Mouse (Mus musculus): ENCODE results near the gene Rps11.
"Not testable (repeated sequence)": the region's sequence is repeated elsewhere in the genome, so short reads cannot be mapped to it uniquely, and the experiment has no call there.

The Rps11 gene

GRCm38 (mm10) chr7:45154096-45154992 is 30.1 kb upstream of the Rps11 start, which contains the start of the genes Pih1d1 and Aldh16a1:
TSS of gene Pih1d1 (plus strand) at chr7:45154303.
TSS of gene Aldh16a1 (minus strand) at chr7:45154584.
- peak; percentile 98 for DNase-seq (ENCODE audit: low read depth, low spot score)

- peak; percentile 54 for DNase-seq (ENCODE audit: low read depth, low spot score)
Measured at GRCm38 (mm10) chr7:45153586-45153985, 29.3 kb upstream of the Rps11 start.

GRCm38 (mm10) chr7:45153052-45153451 is 28.8 kb upstream of the Rps11 start:
- not testable (repeated sequence) for DNase-seq (ENCODE audit: low read depth, low spot score)

- no peak for DNase-seq (ENCODE audit: low read depth, low spot score)
Measured at GRCm38 (mm10) chr7:45151303-45151702, 27.1 kb upstream of the Rps11 start.

GRCm38 (mm10) chr7:45150321-45150720 is 26.1 kb upstream of the Rps11 start:
- DNase-seq (ENCODE audit: low read depth, low spot score), result no peak

GRCm38 (mm10) chr7:45149545-45149944 is 25.3 kb upstream of the Rps11 start:
- DNase-seq (ENCODE audit: low read depth, low spot score), result no peak

- DNase-seq (ENCODE audit: low read depth, low spot score), result no peak
Measured at GRCm38 (mm10) chr7:45148534-45149098, 24.4 kb upstream of the Rps11 start.

- DNase-seq (ENCODE audit: low read depth, low spot score), result no peak
Measured at GRCm38 (mm10) chr7:45147899-45148298, 23.7 kb upstream of the Rps11 start.

- DNase-seq (ENCODE audit: low read depth, low spot score), result no peak
Measured at GRCm38 (mm10) chr7:45147267-45147666, 23.0 kb upstream of the Rps11 start.

GRCm38 (mm10) chr7:45145460-45145859 is 21.2 kb upstream of the Rps11 start:
- DNase-seq (ENCODE audit: low read depth, low spot score), result no peak

GRCm38 (mm10) chr7:45144368-45145174 is 20.3 kb upstream of the Rps11 start:
- DNase-seq (ENCODE audit: low read depth, low spot score), result no peak

- DNase-seq (ENCODE audit: low read depth, low spot score), result no peak
Measured at GRCm38 (mm10) chr7:45141914-45142313, 17.7 kb upstream of the Rps11 start.

GRCm38 (mm10) chr7:45141319-45141718 is 17.1 kb upstream of the Rps11 start:
- no peak for DNase-seq (ENCODE audit: low read depth, low spot score)

- no peak for DNase-seq (ENCODE audit: low read depth, low spot score)
Measured at GRCm38 (mm10) chr7:45139904-45140723, 15.9 kb upstream of the Rps11 start.

- DNase-seq (ENCODE audit: low read depth, low spot score), result no peak
Measured at GRCm38 (mm10) chr7:45138403-45138802, 14.2 kb upstream of the Rps11 start.

GRCm38 (mm10) chr7:45137171-45138006 is 13.2 kb upstream of the Rps11 start:
- no peak for DNase-seq (ENCODE audit: low read depth, low spot score)

GRCm38 (mm10) chr7:45135993-45136567 is 11.8 kb upstream of the Rps11 start, which contains the start of the genes Gm45713 and Flt3l:
TSS of gene Gm45713 (minus strand) at chr7:45136231.
TSS of gene Flt3l (minus strand) at chr7:45136432.
- peak; percentile 88 for DNase-seq (ENCODE audit: low read depth, low spot score)

- no peak for DNase-seq (ENCODE audit: low read depth, low spot score)
Measured at GRCm38 (mm10) chr7:45135370-45135769, 11.1 kb upstream of the Rps11 start.

GRCm38 (mm10) chr7:45134544-45135026 is 10.3 kb upstream of the Rps11 start:
- peak; percentile 99 for DNase-seq (ENCODE audit: low read depth, low spot score)
